Mouse (Mus musculus): ENCODE results near the gene Efna5. TPM values are rescaled to one million over a fixed set of nuclear protein-coding genes. Genes with fewer than 3 reads are reported as not detected.

Efna5 gene
- total and polyA plus RNA-seq, 3 experiments = 0.04 to 0.23 TPM; not detected in 1

- TF ChIP-seq HCFC1 (IDR thresholded peaks at IDR 0.05; ENCODE audit: low read depth, low read length) (no peak), RCOR1 (conservative IDR thresholded peaks at IDR 0.05; ENCODE audit: low read depth, low read length) (no peak), CTCF (conservative IDR thresholded peaks at IDR 0.05 in 1 of 2, IDR thresholded peaks at IDR 0.05 in 1 of 2; ENCODE audit: low read depth in 2 of 2, low read length in 2 of 2) (no peak), RAD21 (IDR thresholded peaks at IDR 0.05; ENCODE audit: low read depth, low read length) (no peak), TBP (conservative IDR thresholded peaks at IDR 0.05; ENCODE audit: low read depth, low read length) (no peak), CHD1 (IDR thresholded peaks at IDR 0.05; ENCODE audit: low read depth, low read length) (no peak), ETS1 (conservative IDR thresholded peaks at IDR 0.05; ENCODE audit: low read depth, low read length) (no peak), ZMIZ1 (IDR thresholded peaks at IDR 0.05; ENCODE audit: low read depth, low read length) (no peak), ZKSCAN1 (IDR thresholded peaks at IDR 0.05; ENCODE audit: borderline replicate concordance, low read depth, low read length) (no peak)
- no peak for DNase-seq (ENCODE audit: extremely low read depth)
- Histone ChIP-seq H3K4me2 (ENCODE audit: insufficient read depth, low read depth, poor library complexity, severe bottlenecking) (no peak overlapping the region), H3K36me3 (replicated peaks in 1 of 2; ENCODE audit: control insufficient read depth in 1 of 2, insufficient read depth in 1 of 2, low read length in 1 of 2) (no peaks in the 10 kb centered on the region), H3K4me3 (replicated peaks in 1 of 3; ENCODE audit: low read depth in 2 of 3, low read length in 2 of 3, poor library complexity in 1 of 3) (no peak overlapping the region), H3K9me3 (replicated peaks; ENCODE audit: low read length) (no peaks in the 10 kb centered on the region), H3K9ac (ENCODE audit: insufficient read depth, low read depth) (no peak overlapping the region), H3K27me3 (replicated peaks) (no peaks in the 10 kb centered on the region), H3K79me2 (replicated peaks; ENCODE audit: control insufficient read depth, extremely low read depth, insufficient read depth, poor library complexity, severe bottlenecking) (no peaks in the 10 kb centered on the region), H3K4me1 (ENCODE audit: control insufficient read depth in 1 of 2, insufficient read depth in 2 of 2) (no peaks in the 10 kb centered on the region), H3K27ac (ENCODE audit: insufficient read depth, low read depth) (no peak overlapping the region)
- dilution Hi-C loops (cut with MboI; ENCODE audit: extremely low pct_ligation_motif_present, extremely low pct_unique_long_range_greater_than_20kb, low sequenced_read_pairs) = no loop called here
- in situ Hi-C loops (cut with MboI; ENCODE audit: low pct_ligation_motif_present, low pct_unique_long_range_greater_than_20kb, low sequenced_read_pairs) = no loop called here
Observed at GRCm38 (mm10) chr17:62827549-62827948, 53.6 kb downstream of the Efna5 start.

- Histone ChIP-seq H3K9me3 (replicated peaks; ENCODE audit: low read length) (no peaks in the 10 kb centered on the region), H3K4me3 (replicated peaks in 1 of 3; ENCODE audit: low read depth in 2 of 3, low read length in 2 of 3, poor library complexity in 1 of 3) (no peak overlapping the region), H3K9ac (ENCODE audit: insufficient read depth, low read depth) (no peak overlapping the region), H3K27ac (ENCODE audit: insufficient read depth, low read depth) (no peak overlapping the region), H3K27me3 (replicated peaks) (no peaks in the 10 kb centered on the region), H3K36me3 (replicated peaks in 1 of 2; ENCODE audit: control insufficient read depth in 1 of 2, insufficient read depth in 1 of 2, low read length in 1 of 2) (no peaks in the 10 kb centered on the region), H3K79me2 (replicated peaks; ENCODE audit: control insufficient read depth, extremely low read depth, insufficient read depth, poor library complexity, severe bottlenecking) (no peaks in the 10 kb centered on the region), H3K4me1 (ENCODE audit: control insufficient read depth in 1 of 2, insufficient read depth in 2 of 2) (peaks cover 0 to 6% of the 10 kb centered on the region in 2 experiments; a peak in 1 of 4 replicates), H3K4me2 (ENCODE audit: insufficient read depth, low read depth, poor library complexity, severe bottlenecking) (no peak overlapping the region)
- no peak for DNase-seq (ENCODE audit: extremely low read depth)
- no peak for TF ChIP-seq RCOR1 (conservative IDR thresholded peaks at IDR 0.05; ENCODE audit: low read depth, low read length)
- TF ChIP-seq POLR2A (IDR thresholded peaks at IDR 0.05; ENCODE audit: low read depth, low read length) = no peak
- no peak for TF ChIP-seq ZC3H11A (IDR thresholded peaks at IDR 0.05; ENCODE audit: low read depth, low read length)
- TF ChIP-seq NRF1 (IDR thresholded peaks at IDR 0.05; ENCODE audit: low read depth, low read length) = no peak
- TF ChIP-seq ZMIZ1 (IDR thresholded peaks at IDR 0.05; ENCODE audit: low read depth, low read length) = no peak
- TF ChIP-seq GABPA (IDR thresholded peaks at IDR 0.05; ENCODE audit: insufficient replicate concordance, low read depth, low read length) = no peak
- TF ChIP-seq KAT2A (IDR thresholded peaks at IDR 0.05; ENCODE audit: insufficient replicate concordance, low read length) = no peak
- TF ChIP-seq EP300 (IDR thresholded peaks at IDR 0.05; ENCODE audit: low read length) = no peak
- TF ChIP-seq HCFC1 (IDR thresholded peaks at IDR 0.05; ENCODE audit: low read depth, low read length) = no peak
- TF ChIP-seq UBTF (IDR thresholded peaks at IDR 0.05; ENCODE audit: low read depth, low read length) = no peak
- no peak for TF ChIP-seq MAX (IDR thresholded peaks at IDR 0.05; ENCODE audit: low read length)
- TF ChIP-seq MYC (IDR thresholded peaks at IDR 0.05; ENCODE audit: low read depth, low read length) = no peak
- no peak for TF ChIP-seq POLR2AphosphoS2 (IDR thresholded peaks at IDR 0.05; ENCODE audit: low read depth, low read length)
- no peak for TF ChIP-seq CHD1 (IDR thresholded peaks at IDR 0.05; ENCODE audit: low read depth, low read length)
- TF ChIP-seq NELFE (IDR thresholded peaks at IDR 0.05; ENCODE audit: low read depth, low read length) = no peak
- no peak for TF ChIP-seq MAZ (IDR thresholded peaks at IDR 0.05; ENCODE audit: low read depth, low read length)
- in situ Hi-C loops (cut with MboI; ENCODE audit: low pct_ligation_motif_present, low pct_unique_long_range_greater_than_20kb, low sequenced_read_pairs) (no loop called here), dilution Hi-C loops (cut with MboI; ENCODE audit: extremely low pct_ligation_motif_present, extremely low pct_unique_long_range_greater_than_20kb, low sequenced_read_pairs) (no loop called here)
Observed at GRCm38 (mm10) chr17:62821219-62821618, 59.9 kb downstream of the Efna5 start.

All from CH12.LX (cell line).